Mouse (Mus musculus) cerebellum, adult 2 months (tissue): Measurements from ENCODE around the gene Pms2.

ENCODE experiments used
- CTCF ChIP-seq: fragments of 200-500 bp; IDR thresholded peaks from 2 replicates; pipeline ENCODE4 v1.5.1; 2011; ENCODE audit warnings: low read depth, mild to moderate bottlenecking, control low read depth, low read length, moderate library complexity, borderline replicate concordance; ENCODE audit not compliant: insufficient read depth
- POLR2A ChIP-seq: fragments of 200-500 bp; IDR thresholded peaks from 2 replicates; pipeline ENCODE4 v1.6.1; 2011; ENCODE audit warnings: low read length, control low read depth, borderline replicate concordance; ENCODE audit not compliant: insufficient read depth

GRCm38 (mm10) chr5:143917418-143917817 is 7.7 kb downstream of the Pms2 start:
- TF ChIP-seq POLR2A (no peak), CTCF (peak; percentile 44; the same call in 1 of the 2 replicates)
